Mouse (Mus musculus) E14TG2a.4 (cell line): Measurements from ENCODE around the gene S100b.

ENCODE experiments used
- H3K27me3 ChIP-seq: 2 replicates; pipeline ENCODE4 v1.6.1; 2014; ENCODE audit warnings: low read length, control low read depth; ENCODE audit not compliant: insufficient read depth
- H3K36me3 ChIP-seq: 2 replicates; pipeline ENCODE4 v1.6.1; 2014; ENCODE audit warnings: low read length, control low read depth; ENCODE audit not compliant: insufficient read depth
- H3K4me1 ChIP-seq: replicated peaks from 2 replicates; pipeline ENCODE4 v1.6.1; 2014; ENCODE audit warnings: low read depth, low read length, control low read depth
- H3K4me3 ChIP-seq: replicated peaks from 2 replicates; pipeline ENCODE4 v1.5.1; 2014; ENCODE audit warnings: mild to moderate bottlenecking, low read length
- H3K9me3 ChIP-seq: 2 replicates; pipeline ENCODE4 v1.6.1; 2014; ENCODE audit warnings: low read length, control low read depth
- CTCF ChIP-seq: conservative IDR thresholded peaks from 2 replicates; pipeline ENCODE4 v1.5.1; 2014; ENCODE audit warnings: low read length
- NANOG ChIP-seq: IDR thresholded peaks from 2 replicates; pipeline ENCODE4 v1.6.1; 2014; ENCODE audit warnings: borderline replicate concordance, low read length, mixed read lengths
- POU5F1 ChIP-seq: IDR thresholded peaks from 2 replicates; pipeline ENCODE4 v1.6.1; 2014; ENCODE audit warnings: low read length, borderline replicate concordance

S100b gene

GRCm38 (mm10) chr10:76253536-76253935 lies at the start of gene S100b:
TSS of gene S100b (plus strand) at chr10:76253853.
- peaks cover 7% of the 10 kb centered on the region for H3K4me1 ChIP-seq
- TF ChIP-seq NANOG = no peak

DNA sequence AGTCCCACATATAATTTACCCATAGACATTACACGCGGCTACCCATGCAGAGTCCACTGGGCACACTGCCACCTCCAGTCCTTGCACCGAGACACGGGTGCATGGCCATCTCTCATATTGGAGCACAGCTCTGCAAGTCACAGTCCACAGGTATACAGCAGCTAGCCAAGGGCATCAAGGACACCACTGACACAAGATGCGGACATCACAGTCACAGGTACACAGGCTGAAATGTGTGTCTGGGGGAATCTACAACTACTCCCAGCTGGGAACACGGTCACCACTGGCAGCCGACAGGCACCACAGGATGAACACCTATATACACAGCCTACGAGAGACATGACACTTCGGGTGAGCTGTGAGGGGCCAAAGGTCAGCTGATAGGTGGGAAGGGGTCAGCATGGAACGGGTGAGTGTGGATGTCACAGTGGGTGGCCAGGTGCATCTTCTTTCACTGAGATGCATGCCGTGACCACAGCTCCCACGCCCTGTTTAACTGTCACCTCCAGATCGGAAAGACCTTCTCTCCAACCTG lies 46.3 kb upstream of the S100b start:
- no peaks in the 10 kb centered on the region for H3K9me3 ChIP-seq
- no peak overlapping the region for H3K4me3 ChIP-seq
- no peaks in the 10 kb centered on the region for H3K36me3 ChIP-seq
- peaks cover 8% of the 10 kb centered on the region for H3K4me1 ChIP-seq
- H3K27me3 ChIP-seq = peaks cover 8% of the 10 kb centered on the region
- no peak for TF ChIP-seq CTCF
- TF ChIP-seq NANOG = no peak
- TF ChIP-seq POU5F1 = no peak

More at GRCm38 (mm10) chr10:76253536-76253935, at the start of gene S100b:
- Histone ChIP-seq H3K36me3 (no peaks in the 10 kb centered on the region), H3K9me3 (no peaks in the 10 kb centered on the region), H3K4me3 (no peak within 1 kb of the TSS), H3K27me3 (peaks cover 3% of the 10 kb centered on the region; the same call in 1 of the 2 replicates)

- Histone ChIP-seq H3K9me3 (peaks cover 5% of the 10 kb centered on the region), H3K36me3 (no peaks in the 10 kb centered on the region), H3K4me3 (no peak overlapping the region), H3K27me3 (no peaks in the 10 kb centered on the region), H3K4me1 (0 out of 2 replicates have a peak, but pooled peaks cover under 1% of the 10 kb centered on the region)
- no peak for TF ChIP-seq NANOG
- TF ChIP-seq CTCF = no peak
- TF ChIP-seq POU5F1 = no peak
These were observed 44.4 kb upstream of the S100b start for GRCm38 (mm10) chr10:76209241-76209640.

GRCm38 (mm10) chr10:76210806-76211205 lies 42.8 kb upstream of the S100b start:
- Histone ChIP-seq H3K4me1 (no peaks in the 10 kb centered on the region), H3K4me3 (no peak overlapping the region), H3K36me3 (no peaks in the 10 kb centered on the region), H3K9me3 (peaks cover 18% of the 10 kb centered on the region), H3K27me3 (no peaks in the 10 kb centered on the region)
- TF ChIP-seq CTCF (no peak), NANOG (no peak)

- H3K9me3 ChIP-seq = peaks cover 18% of the 10 kb centered on the region
- no peaks in the 10 kb centered on the region for H3K27me3 ChIP-seq
- no peaks in the 10 kb centered on the region for H3K4me1 ChIP-seq
- no peak overlapping the region for H3K4me3 ChIP-seq
- no peaks in the 10 kb centered on the region for H3K36me3 ChIP-seq
- TF ChIP-seq POU5F1 (no peak), CTCF (no peak), NANOG (no peak)
These were observed 41.5 kb upstream of the S100b start for GRCm38 (mm10) chr10:76212121-76212520.

GRCm38 (mm10) chr10:76214161-76214560 lies 39.5 kb upstream of the S100b start:
- no peaks in the 10 kb centered on the region for H3K4me1 ChIP-seq
- peaks cover 18% of the 10 kb centered on the region for H3K9me3 ChIP-seq
- H3K4me3 ChIP-seq = no peak overlapping the region
- H3K36me3 ChIP-seq = no peaks in the 10 kb centered on the region
- H3K27me3 ChIP-seq = no peaks in the 10 kb centered on the region
- TF ChIP-seq NANOG = no peak
- no peak for TF ChIP-seq CTCF
- TF ChIP-seq POU5F1 = no peak

DNA sequence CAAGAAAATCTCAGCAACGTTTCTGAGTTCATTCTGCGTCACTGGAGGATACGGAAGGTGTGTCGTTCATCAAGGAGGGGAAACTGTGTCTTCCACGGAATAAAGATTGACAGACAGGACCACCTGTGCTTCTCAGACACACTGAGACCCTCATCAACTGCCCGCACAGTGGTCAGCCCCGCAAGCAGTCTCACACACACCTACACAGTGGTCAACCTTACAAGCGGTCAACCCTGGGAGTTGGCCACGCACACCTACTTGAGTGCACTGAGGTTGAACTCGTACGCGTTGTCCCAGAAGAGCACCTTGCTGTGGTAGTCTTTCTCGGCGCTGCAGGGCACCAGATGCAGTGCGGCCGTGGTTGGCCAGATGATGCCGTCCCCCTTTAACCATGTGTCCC lies 36.6 kb upstream of the S100b start:
- Histone ChIP-seq H3K27me3 (no peaks in the 10 kb centered on the region), H3K9me3 (peaks cover 18% of the 10 kb centered on the region), H3K36me3 (no peaks in the 10 kb centered on the region), H3K4me3 (no peak overlapping the region), H3K4me1 (0 out of 2 replicates have a peak, but pooled peaks cover 2% of the 10 kb centered on the region)
- TF ChIP-seq CTCF (no peak), POU5F1 (no peak), NANOG (no peak)

GRCm38 (mm10) chr10:76218240-76218639 lies 35.4 kb upstream of the S100b start:
- peaks cover 7% of the 10 kb centered on the region; the same call in 1 of the 2 replicates for H3K4me1 ChIP-seq
- no peak overlapping the region for H3K4me3 ChIP-seq
- H3K9me3 ChIP-seq = peaks cover 18% of the 10 kb centered on the region
- TF ChIP-seq CTCF (no peak), NANOG (no peak), POU5F1 (no peak)
- no peaks in the 10 kb centered on the region for H3K27me3 ChIP-seq
- H3K36me3 ChIP-seq = no peaks in the 10 kb centered on the region

- TF ChIP-seq POU5F1 (no peak), CTCF (no peak), NANOG (no peak)
These were observed 27.7 kb upstream of the S100b start for GRCm38 (mm10) chr10:76225944-76226343.

More at GRCm38 (mm10) chr10:76225944-76226343, 27.7 kb upstream of the S100b start:
- no peak overlapping the region for H3K4me3 ChIP-seq
- H3K4me1 ChIP-seq = peaks cover 7% of the 10 kb centered on the region; the same call in 1 of the 2 replicates
- H3K27me3 ChIP-seq = no peaks in the 10 kb centered on the region
- no peaks in the 10 kb centered on the region for H3K9me3 ChIP-seq
- no peaks in the 10 kb centered on the region for H3K36me3 ChIP-seq
